Mouse (Mus musculus): Measurements from ENCODE around the gene Itpr1. TPM values are rescaled to one million over a fixed set of nuclear protein-coding genes. Genes with fewer than 3 reads are reported as not detected.

The Itpr1 gene
- polyA plus RNA-seq, 1 experiment from 2014 or later, result 10.2 TPM

DNA sequence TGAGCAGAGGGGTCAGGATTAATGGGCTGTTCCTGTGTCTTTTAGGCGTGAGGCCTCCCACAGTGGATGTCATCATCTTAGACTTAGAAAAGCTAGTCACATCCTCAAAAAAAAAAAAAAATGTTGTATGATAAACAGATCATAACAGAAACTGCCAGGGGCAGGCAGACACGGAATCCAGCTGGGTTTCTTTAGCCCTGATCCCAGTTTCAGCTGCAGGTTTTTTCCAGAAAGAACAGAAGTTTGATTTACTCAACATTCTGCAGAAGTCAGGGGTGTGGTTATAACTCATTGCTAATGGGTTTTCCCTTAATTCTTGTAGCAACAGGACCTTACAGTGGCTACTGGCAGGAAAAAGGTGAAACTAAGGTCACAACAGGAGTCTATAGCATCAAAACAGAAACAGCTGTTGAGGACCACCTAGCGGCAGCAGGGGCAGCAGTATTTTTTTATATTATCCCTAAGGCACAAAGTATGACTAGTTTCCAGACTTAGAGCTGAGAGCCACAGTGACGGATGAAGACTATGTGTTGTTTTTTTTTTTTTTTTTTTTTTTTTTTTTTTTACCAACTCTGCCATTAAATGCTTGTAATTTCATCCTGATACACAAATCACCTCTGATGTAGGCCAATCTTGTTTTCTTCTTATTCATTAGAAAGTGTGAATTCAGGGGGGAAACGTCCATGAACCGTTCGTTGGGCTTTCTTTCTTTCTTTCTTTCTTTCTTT lies 356.7 kb downstream of the Itpr1 start:
- Histone ChIP-seq H3K4me3 (replicated peaks) (no peak overlapping the region), H3K9me3 (no peaks in the 10 kb centered on the region), H3K27ac (no peak overlapping the region), H3K36me3 (replicated peaks) (no peaks in the 10 kb centered on the region), H3K4me1 (peaks cover 14% of the 10 kb centered on the region), H3K9ac (no peak overlapping the region), H3K4me2 (no peak overlapping the region), H3K27me3 (0 out of 2 replicates have a peak, but pooled peaks cover 2% of the 10 kb centered on the region)
- ATAC-seq (ENCODE audit: low FRiP score), result no peak
- WGBS, result 76% methylated on average over 7 of the region's 7 CpGs

DNA sequence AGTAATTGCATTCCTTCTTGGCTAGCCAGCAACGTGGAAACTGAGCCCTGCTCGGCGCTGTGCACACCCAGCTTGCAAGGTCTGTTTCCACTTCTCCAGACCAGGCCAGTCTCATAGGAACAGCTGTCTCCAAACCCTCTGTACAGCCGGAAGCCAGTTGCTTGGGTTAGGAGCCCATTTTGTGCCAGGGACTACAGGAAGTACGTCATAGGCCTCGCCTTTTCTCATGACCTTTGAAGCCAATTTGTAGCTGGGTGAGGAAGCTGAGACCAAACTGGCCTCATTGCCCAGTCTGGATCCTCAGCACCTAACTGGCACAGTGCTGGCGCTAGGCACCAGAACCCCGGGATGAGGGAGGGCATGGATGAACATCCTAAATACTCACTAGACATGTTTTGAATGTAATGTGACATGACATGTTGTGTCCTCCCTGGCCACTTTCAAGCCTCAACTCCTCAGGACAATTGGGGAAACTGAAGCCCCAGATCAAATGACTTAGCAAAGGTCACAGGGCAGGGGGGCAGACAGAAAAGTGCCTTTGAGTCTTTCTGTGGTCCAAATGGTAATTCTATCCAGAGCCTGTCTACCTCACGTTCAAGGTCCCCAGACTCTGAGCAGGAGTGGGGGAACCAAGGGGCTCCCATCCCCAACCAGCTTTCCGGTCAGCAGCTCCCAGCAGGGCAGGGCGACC lies 357.6 kb downstream of the Itpr1 start:
- peak overlapping the region; percentile 50 for H3K9ac ChIP-seq

DNA sequence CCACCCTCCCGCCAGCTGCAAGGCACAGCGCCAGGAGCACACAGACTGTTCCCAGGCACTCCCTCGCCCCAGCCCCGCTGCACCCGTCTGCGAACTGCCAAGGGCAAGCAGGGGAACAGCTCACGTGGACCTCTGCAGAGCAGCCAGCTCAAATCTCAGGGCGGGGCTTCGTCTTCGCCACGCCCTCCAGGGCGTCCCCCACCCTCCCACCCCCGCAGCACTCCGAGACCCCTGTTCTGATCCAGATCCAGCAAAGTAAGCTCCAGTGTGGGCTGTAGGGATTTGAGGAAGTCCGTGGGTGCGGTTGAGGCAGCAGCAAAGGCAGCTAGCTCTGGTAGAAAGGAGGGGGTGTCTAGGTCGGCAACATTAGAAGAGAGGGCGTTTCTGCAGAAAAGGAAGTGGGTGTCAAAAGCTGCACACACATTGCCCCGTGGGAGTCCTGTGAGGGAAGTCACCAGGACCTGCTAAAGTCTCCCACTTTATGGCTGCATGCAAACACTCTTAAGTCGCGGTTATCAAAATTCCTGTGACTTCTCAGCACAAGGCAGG lies 358.2 kb downstream of the Itpr1 start:
- peak; percentile 91 for ATAC-seq (ENCODE audit: low FRiP score)
- Histone ChIP-seq H3K36me3 (replicated peaks) (no peaks in the 10 kb centered on the region), H3K4me1 (peaks cover 14% of the 10 kb centered on the region), H3K9ac (peak overlapping the region; percentile 50), H3K4me3 (replicated peaks) (peak overlapping the region; percentile 42), H3K27ac (no peak overlapping the region), H3K27me3 (0 out of 2 replicates have a peak, but pooled peaks cover 2% of the 10 kb centered on the region), H3K4me2 (peak overlapping the region; percentile 74), H3K9me3 (no peaks in the 10 kb centered on the region)
- WGBS, result 3% methylated on average over 21 of the region's 21 CpGs

More for the DNA sequence above, 357.6 kb downstream of the Itpr1 start:
- Histone ChIP-seq H3K4me2 (peak overlapping the region; percentile 74), H3K4me1 (peaks cover 14% of the 10 kb centered on the region), H3K4me3 (replicated peaks) (peak overlapping the region; percentile 42), H3K36me3 (replicated peaks) (no peaks in the 10 kb centered on the region), H3K27ac (no peak overlapping the region), H3K9me3 (no peaks in the 10 kb centered on the region), H3K27me3 (0 out of 2 replicates have a peak, but pooled peaks cover 2% of the 10 kb centered on the region)
- peak; percentile 27 for ATAC-seq (ENCODE audit: low FRiP score)
- WGBS, result 37% methylated on average over 11 of the region's 11 CpGs

GRCm38 (mm10) chr6:108572646-108573045 lies 359.8 kb downstream of the Itpr1 start:
- Histone ChIP-seq H3K36me3 (replicated peaks) (no peaks in the 10 kb centered on the region), H3K4me1 (peaks cover 14% of the 10 kb centered on the region), H3K4me3 (replicated peaks) (no peak overlapping the region), H3K4me2 (no peak overlapping the region), H3K9ac (no peak overlapping the region), H3K9me3 (no peaks in the 10 kb centered on the region), H3K27me3 (0 out of 2 replicates have a peak, but pooled peaks cover 2% of the 10 kb centered on the region), H3K27ac (no peak overlapping the region)
- 60% methylated on average over 7 of the region's 7 CpGs for WGBS
- ATAC-seq (ENCODE audit: low FRiP score), result no peak

- no peak for ATAC-seq (ENCODE audit: low FRiP score)
- Histone ChIP-seq H3K9me3 (no peaks in the 10 kb centered on the region), H3K4me2 (no peak overlapping the region), H3K27me3 (no peaks in the 10 kb centered on the region), H3K9ac (no peak overlapping the region), H3K27ac (no peak overlapping the region), H3K4me3 (replicated peaks) (no peak overlapping the region), H3K36me3 (replicated peaks) (no peaks in the 10 kb centered on the region), H3K4me1 (peaks cover 8% of the 10 kb centered on the region)
- 91% methylated on average over 6 of the region's 6 CpGs for WGBS
Observed at GRCm38 (mm10) chr6:108577056-108577455, 364.2 kb downstream of the Itpr1 start.

- 88% methylated on average over 3 of the region's 3 CpGs for WGBS
- no peaks in the 10 kb centered on the region; the same call in 1 of the 2 replicates for H3K4me1 ChIP-seq
- ATAC-seq (ENCODE audit: low FRiP score), result no peak
Observed at GRCm38 (mm10) chr6:108588426-108588825, 375.5 kb downstream of the Itpr1 start.

DNA sequence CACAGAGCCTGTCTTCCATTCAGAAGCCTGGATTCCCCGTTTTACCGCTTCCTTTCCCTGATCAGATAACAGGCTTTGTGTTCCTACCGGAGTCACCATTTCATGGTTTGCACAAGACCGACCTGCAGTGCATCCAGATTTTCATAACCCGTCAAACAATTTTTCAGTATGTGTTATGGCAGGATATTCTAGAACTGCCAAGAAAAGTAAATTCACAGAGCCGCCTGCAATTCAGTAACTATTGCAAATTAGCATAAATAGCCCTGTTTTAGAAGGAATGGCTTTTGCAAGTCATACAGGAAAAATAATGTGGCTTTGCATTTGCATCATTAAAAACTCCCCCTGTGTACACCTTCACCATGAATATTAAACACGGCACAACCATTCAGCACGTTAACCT lies 379.3 kb downstream of the Itpr1 start:
- Histone ChIP-seq H3K4me1 (no peaks in the 10 kb centered on the region), H3K27ac (no peak overlapping the region), H3K9ac (no peak overlapping the region), H3K4me3 (replicated peaks) (no peak overlapping the region), H3K4me2 (no peak overlapping the region), H3K36me3 (replicated peaks) (no peaks in the 10 kb centered on the region), H3K27me3 (no peaks in the 10 kb centered on the region), H3K9me3 (peaks cover 4% of the 10 kb centered on the region; the same call in 1 of the 2 replicates)
- WGBS, result 69% methylated on average over 8 of the region's 8 CpGs
- ATAC-seq (ENCODE audit: low FRiP score), result no peak

More at GRCm38 (mm10) chr6:108588426-108588825, 375.5 kb downstream of the Itpr1 start:
- Histone ChIP-seq H3K27ac (no peak overlapping the region), H3K36me3 (replicated peaks) (no peaks in the 10 kb centered on the region), H3K27me3 (no peaks in the 10 kb centered on the region), H3K9ac (no peak overlapping the region), H3K4me3 (replicated peaks) (no peak overlapping the region), H3K4me2 (no peak overlapping the region), H3K9me3 (peaks cover 4% of the 10 kb centered on the region; the same call in 1 of the 2 replicates)

- no peak overlapping the region for H3K9ac ChIP-seq
- no peaks in the 10 kb centered on the region for H3K36me3 ChIP-seq (replicated peaks)
- no peak overlapping the region for H3K27ac ChIP-seq
- no peak for ATAC-seq (ENCODE audit: low FRiP score)
- no peak overlapping the region for H3K4me2 ChIP-seq
- no peaks in the 10 kb centered on the region for H3K27me3 ChIP-seq
- peaks cover 4% of the 10 kb centered on the region; the same call in 1 of the 2 replicates for H3K9me3 ChIP-seq
- H3K4me3 ChIP-seq (replicated peaks), result no peak overlapping the region
- WGBS, result 71% methylated on average over 6 of the region's 6 CpGs
- H3K4me1 ChIP-seq, result no peaks in the 10 kb centered on the region
Observed at GRCm38 (mm10) chr6:108592636-108593035, 379.7 kb downstream of the Itpr1 start.

GRCm38 (mm10) chr6:108594171-108594841 lies 381.4 kb downstream of the Itpr1 start:
- H3K4me1 ChIP-seq, result no peaks in the 10 kb centered on the region
- H3K9ac ChIP-seq, result no peak overlapping the region
- no peaks in the 10 kb centered on the region for H3K36me3 ChIP-seq (replicated peaks)
- ATAC-seq (ENCODE audit: low FRiP score), result no peak
- H3K9me3 ChIP-seq, result no peaks in the 10 kb centered on the region
- WGBS, result 88% methylated on average over 5 of the region's 5 CpGs
- H3K27me3 ChIP-seq, result no peaks in the 10 kb centered on the region
- H3K27ac ChIP-seq, result no peak overlapping the region
- no peak overlapping the region for H3K4me3 ChIP-seq (replicated peaks)
- no peak overlapping the region for H3K4me2 ChIP-seq

GRCm38 (mm10) chr6:108598691-108599090 lies 385.8 kb downstream of the Itpr1 start:
- Histone ChIP-seq H3K9me3 (no peaks in the 10 kb centered on the region), H3K4me2 (no peak overlapping the region), H3K9ac (no peak overlapping the region), H3K4me1 (no peaks in the 10 kb centered on the region), H3K27ac (no peak overlapping the region), H3K36me3 (replicated peaks) (no peaks in the 10 kb centered on the region), H3K27me3 (no peaks in the 10 kb centered on the region), H3K4me3 (replicated peaks) (no peak overlapping the region)
- ATAC-seq (ENCODE audit: low FRiP score), result no peak
- WGBS, result 93% methylated on average over 4 of the region's 4 CpGs

DNA sequence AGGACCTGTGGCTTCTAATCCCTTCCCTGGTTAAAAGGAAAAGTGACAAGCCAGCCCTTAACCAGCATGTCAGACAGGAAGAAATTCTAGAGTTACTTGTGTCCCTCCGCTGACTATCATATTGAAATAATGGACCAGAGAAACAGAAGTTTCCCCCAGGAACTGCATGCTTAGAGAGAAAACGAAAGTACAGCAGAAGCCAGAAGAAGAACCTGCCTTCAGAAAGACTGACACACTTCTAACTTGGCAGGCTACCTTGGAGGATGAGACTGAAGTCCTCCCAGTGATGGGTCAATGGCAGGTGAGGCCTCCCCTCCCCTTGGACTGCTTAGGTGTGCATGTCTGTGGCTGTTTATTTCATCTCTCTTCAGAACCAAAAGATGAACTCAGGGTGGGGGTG lies 386.4 kb downstream of the Itpr1 start:
- Histone ChIP-seq H3K4me1 (no peaks in the 10 kb centered on the region), H3K4me3 (replicated peaks) (no peak overlapping the region), H3K9ac (no peak overlapping the region), H3K9me3 (no peaks in the 10 kb centered on the region), H3K27me3 (no peaks in the 10 kb centered on the region), H3K36me3 (replicated peaks) (no peaks in the 10 kb centered on the region), H3K27ac (no peak overlapping the region), H3K4me2 (no peak overlapping the region)
- 82% methylated on average over 2 of the region's 2 CpGs for WGBS
- ATAC-seq (ENCODE audit: low FRiP score), result no peak

Measured in forebrain, embryonic 12.5 days (tissue).